Mouse (Mus musculus): ENCODE data around the gene 7530416G11Rik. TPM values are rescaled to one million over a fixed set of nuclear protein-coding genes. Genes with fewer than 3 reads are reported as not detected.

The 7530416G11Rik gene
- total and polyA plus RNA-seq, 2 experiments from 2014 or later = not detected

GRCm38 (mm10) chr15:85497981-85498475, 5.0 kb downstream of the 7530416G11Rik start:
- 66% methylated on average over 10 of the region's 10 CpGs for WGBS
- Histone ChIP-seq H3K27ac (ENCODE audit: low read depth) (no peak overlapping the region), H3K9ac (replicated peaks; ENCODE audit: low read depth, low read length) (no peak overlapping the region), H3K36me3 (replicated peaks; ENCODE audit: control insufficient read depth, insufficient read depth, low read length) (no peaks in the 10 kb centered on the region), H3K4me3 (ENCODE audit: low read depth, low read length) (no peak overlapping the region), H3K4me1 (ENCODE audit: control insufficient read depth, insufficient read depth) (no peaks in the 10 kb centered on the region), H3K4me2 (ENCODE audit: low read depth, low read length) (no peak overlapping the region), H3K27me3 (ENCODE audit: control insufficient read depth, insufficient read depth, low read length) (peaks cover 38% of the 10 kb centered on the region), H3K9me3 (replicated peaks; ENCODE audit: control insufficient read depth, low read length) (no peaks in the 10 kb centered on the region)
- TF ChIP-seq CTCF (IDR thresholded peaks at IDR 0.05; ENCODE audit: low read depth) (no peak), EP300 (IDR thresholded peaks at IDR 0.05; ENCODE audit: low read depth) (no peak)
- ATAC-seq (ENCODE audit: insufficient read depth, low read depth) (no peak), DNase-seq (ENCODE audit: low spot score) (no peak)

- WGBS = 77% methylated on average over 4 of the region's 4 CpGs
- Histone ChIP-seq H3K27me3 (ENCODE audit: control insufficient read depth, insufficient read depth, low read length) (peaks cover 38% of the 10 kb centered on the region), H3K4me1 (ENCODE audit: control insufficient read depth, insufficient read depth) (no peaks in the 10 kb centered on the region)
These were observed 5.5 kb downstream of the 7530416G11Rik start for GRCm38 (mm10) chr15:85497548-85497947.

GRCm38 (mm10) chr15:85494163-85494621, 8.8 kb downstream of the 7530416G11Rik start:
- no peak for TF ChIP-seq EP300 (IDR thresholded peaks at IDR 0.05; ENCODE audit: low read depth)
- no peak for TF ChIP-seq CTCF (IDR thresholded peaks at IDR 0.05; ENCODE audit: low read depth)
- peaks cover 43% of the 10 kb centered on the region for H3K27me3 ChIP-seq (ENCODE audit: control insufficient read depth, insufficient read depth, low read length)
- no peaks in the 10 kb centered on the region for H3K36me3 ChIP-seq (replicated peaks; ENCODE audit: control insufficient read depth, insufficient read depth, low read length)
- no peak overlapping the region for H3K27ac ChIP-seq (ENCODE audit: low read depth)
- ATAC-seq (ENCODE audit: insufficient read depth, low read depth) (no peak), DNase-seq (ENCODE audit: low spot score) (no peak)
- no peak overlapping the region for H3K4me3 ChIP-seq (ENCODE audit: low read depth, low read length)
- WGBS = 7% methylated on average over 10 of the region's 11 CpGs
- H3K9ac ChIP-seq (replicated peaks; ENCODE audit: low read depth, low read length) = no peak overlapping the region
- H3K9me3 ChIP-seq (replicated peaks; ENCODE audit: control insufficient read depth, low read length) = no peaks in the 10 kb centered on the region
- no peak overlapping the region for H3K4me2 ChIP-seq (ENCODE audit: low read depth, low read length)
- no peaks in the 10 kb centered on the region for H3K4me1 ChIP-seq (ENCODE audit: control insufficient read depth, insufficient read depth)

More at GRCm38 (mm10) chr15:85497548-85497947, 5.5 kb downstream of the 7530416G11Rik start:
- no peak overlapping the region for H3K4me2 ChIP-seq (ENCODE audit: low read depth, low read length)
- H3K9me3 ChIP-seq (replicated peaks; ENCODE audit: control insufficient read depth, low read length) = no peaks in the 10 kb centered on the region
- H3K9ac ChIP-seq (replicated peaks; ENCODE audit: low read depth, low read length) = no peak overlapping the region
- no peak overlapping the region for H3K4me3 ChIP-seq (ENCODE audit: low read depth, low read length)
- TF ChIP-seq CTCF (IDR thresholded peaks at IDR 0.05; ENCODE audit: low read depth) = no peak
- ATAC-seq (ENCODE audit: insufficient read depth, low read depth) = no peak
- no peaks in the 10 kb centered on the region for H3K36me3 ChIP-seq (replicated peaks; ENCODE audit: control insufficient read depth, insufficient read depth, low read length)
- H3K27ac ChIP-seq (ENCODE audit: low read depth) = no peak overlapping the region
- DNase-seq (ENCODE audit: low spot score) = no peak

GRCm38 (mm10) chr15:85489751-85490150, 13.3 kb downstream of the 7530416G11Rik start:
- ATAC-seq (ENCODE audit: insufficient read depth, low read depth) (no peak), DNase-seq (ENCODE audit: low spot score) (no peak)
- Histone ChIP-seq H3K4me2 (ENCODE audit: low read depth, low read length) (no peak overlapping the region), H3K27me3 (ENCODE audit: control insufficient read depth, insufficient read depth, low read length) (peaks cover 26% of the 10 kb centered on the region; the same call in 1 of the 2 replicates), H3K27ac (ENCODE audit: low read depth) (no peak overlapping the region), H3K4me1 (ENCODE audit: control insufficient read depth, insufficient read depth) (no peaks in the 10 kb centered on the region), H3K4me3 (ENCODE audit: low read depth, low read length) (no peak overlapping the region), H3K9ac (replicated peaks; ENCODE audit: low read depth, low read length) (no peak overlapping the region), H3K36me3 (replicated peaks; ENCODE audit: control insufficient read depth, insufficient read depth, low read length) (no peaks in the 10 kb centered on the region), H3K9me3 (replicated peaks; ENCODE audit: control insufficient read depth, low read length) (no peaks in the 10 kb centered on the region)
- TF ChIP-seq CTCF (IDR thresholded peaks at IDR 0.05; ENCODE audit: low read depth) (no peak), EP300 (IDR thresholded peaks at IDR 0.05; ENCODE audit: low read depth) (no peak)
- WGBS = 78% methylated on average over 7 of the region's 7 CpGs

- no peak for ATAC-seq (ENCODE audit: insufficient read depth, low read depth)
- H3K4me1 ChIP-seq (ENCODE audit: control insufficient read depth, insufficient read depth) = no peaks in the 10 kb centered on the region
- DNase-seq (ENCODE audit: low spot score) = no peak
- H3K27ac ChIP-seq (ENCODE audit: low read depth) = no peak overlapping the region
- H3K4me3 ChIP-seq (ENCODE audit: low read depth, low read length) = no peak overlapping the region
- no peak for TF ChIP-seq EP300 (IDR thresholded peaks at IDR 0.05; ENCODE audit: low read depth)
- no peak for TF ChIP-seq CTCF (IDR thresholded peaks at IDR 0.05; ENCODE audit: low read depth)
- no peaks in the 10 kb centered on the region for H3K9me3 ChIP-seq (replicated peaks; ENCODE audit: control insufficient read depth, low read length)
- H3K27me3 ChIP-seq (ENCODE audit: control insufficient read depth, insufficient read depth, low read length) = peaks cover 18% of the 10 kb centered on the region; the same call in 1 of the 2 replicates
- H3K9ac ChIP-seq (replicated peaks; ENCODE audit: low read depth, low read length) = no peak overlapping the region
- WGBS = 79% methylated on average over 10 of the region's 10 CpGs
- H3K4me2 ChIP-seq (ENCODE audit: low read depth, low read length) = no peak overlapping the region
- no peaks in the 10 kb centered on the region for H3K36me3 ChIP-seq (replicated peaks; ENCODE audit: control insufficient read depth, insufficient read depth, low read length)
These were observed 14.1 kb downstream of the 7530416G11Rik start for GRCm38 (mm10) chr15:85488900-85489299.

GRCm38 (mm10) chr15:85480630-85481029, 22.4 kb downstream of the 7530416G11Rik start:
- H3K9me3 ChIP-seq (replicated peaks; ENCODE audit: control insufficient read depth, low read length) = no peaks in the 10 kb centered on the region
- H3K4me1 ChIP-seq (ENCODE audit: control insufficient read depth, insufficient read depth) = no peaks in the 10 kb centered on the region
- no peaks in the 10 kb centered on the region for H3K36me3 ChIP-seq (replicated peaks; ENCODE audit: control insufficient read depth, insufficient read depth, low read length)
- no peak overlapping the region for H3K4me2 ChIP-seq (ENCODE audit: low read depth, low read length)
- H3K9ac ChIP-seq (replicated peaks; ENCODE audit: low read depth, low read length) = no peak overlapping the region
- H3K27ac ChIP-seq (ENCODE audit: low read depth) = no peak overlapping the region
- ATAC-seq (ENCODE audit: insufficient read depth, low read depth) (no peak), DNase-seq (ENCODE audit: low spot score) (no peak)
- peaks cover 19% of the 10 kb centered on the region; the same call in 1 of the 2 replicates for H3K27me3 ChIP-seq (ENCODE audit: control insufficient read depth, insufficient read depth, low read length)
- no peak overlapping the region for H3K4me3 ChIP-seq (ENCODE audit: low read depth, low read length)
- 34% methylated on average over 3 of the region's 3 CpGs for WGBS
- peak; percentile 51 for TF ChIP-seq CTCF (IDR thresholded peaks at IDR 0.05; ENCODE audit: low read depth)
- no peak for TF ChIP-seq EP300 (IDR thresholded peaks at IDR 0.05; ENCODE audit: low read depth)

Measured in heart, postnatal 0 days (tissue).